Mouse (Mus musculus): ENCODE data around the gene Olfr305.
"Not testable (repeated sequence)": the region's sequence is repeated elsewhere in the genome, so short reads cannot be mapped to it uniquely, and the experiment has no call there.

The Olfr305 gene

DNA sequence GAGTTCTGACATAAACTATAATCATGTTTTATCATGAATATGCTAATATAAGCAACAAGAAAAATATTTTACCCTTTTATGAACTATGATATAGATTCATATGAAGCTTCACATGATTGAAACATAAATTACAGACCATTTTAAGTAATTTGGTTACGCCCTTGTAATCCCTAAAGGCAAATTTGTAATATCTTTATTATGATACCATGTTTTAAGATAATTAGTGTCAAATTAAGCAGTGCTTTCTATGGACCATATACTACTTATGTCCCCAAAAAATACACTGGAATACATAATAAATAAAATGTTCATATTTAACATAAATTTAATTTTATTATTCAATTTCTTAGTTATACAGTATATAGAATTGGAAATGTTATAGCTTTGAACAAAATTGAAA, at the start of gene Olfr305:
TSS of gene Olfr305 (minus strand) at position 101 of the 400 bp plus-strand sequence.
- no peak for DNase-seq (ENCODE audit: low spot score in 2 of 2)

DNA sequence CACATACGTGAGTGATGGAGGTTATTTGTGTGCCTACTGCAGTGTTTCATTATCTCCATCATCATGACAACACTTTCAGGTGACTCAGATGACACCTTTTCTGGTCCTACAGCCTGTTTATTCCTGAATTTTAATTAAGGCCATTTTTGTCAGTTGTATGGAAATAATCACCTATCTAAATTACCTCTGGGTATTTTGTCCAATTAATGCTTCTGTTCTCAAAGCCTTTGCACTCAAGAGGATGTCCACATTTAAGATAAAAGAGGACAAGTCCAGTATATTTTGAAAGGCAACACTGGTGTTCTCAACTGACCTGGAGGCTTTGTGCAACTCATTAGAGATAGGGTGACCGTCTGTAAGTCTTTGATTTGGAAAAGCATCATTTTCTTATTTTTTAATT, 36.8 kb upstream of the Olfr305 start, which contains the start of gene Olfr301:
TSS of gene Olfr301 (plus strand) at position 301 of the 400 bp plus-strand sequence.
- DNase-seq (ENCODE audit: low spot score in 2 of 2), result no peak

DNA sequence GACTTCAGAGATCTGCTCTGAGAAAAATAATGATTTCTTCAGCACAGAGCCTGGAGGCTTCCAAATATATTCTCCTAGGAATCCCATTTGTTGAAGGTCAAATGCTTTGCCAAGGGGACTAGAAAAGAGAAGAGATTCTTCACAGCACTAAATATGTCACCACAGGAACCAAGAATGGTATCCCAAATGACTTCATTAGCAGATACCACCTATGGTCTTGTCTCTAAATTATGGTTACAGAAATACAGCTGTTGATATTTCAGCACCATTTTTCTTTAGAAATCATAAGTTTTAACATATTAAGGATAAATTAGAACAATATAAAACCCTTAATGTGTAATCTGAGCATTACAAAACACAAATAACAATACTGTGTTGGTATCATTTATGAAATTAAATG, 31.0 kb upstream of the Olfr305 start, which contains the start of gene Olfr303:
TSS of gene Olfr303 (minus strand) at position 101 of the 400 bp plus-strand sequence.
- DNase-seq (ENCODE audit: low spot score in 2 of 2), result no peak

DNA sequence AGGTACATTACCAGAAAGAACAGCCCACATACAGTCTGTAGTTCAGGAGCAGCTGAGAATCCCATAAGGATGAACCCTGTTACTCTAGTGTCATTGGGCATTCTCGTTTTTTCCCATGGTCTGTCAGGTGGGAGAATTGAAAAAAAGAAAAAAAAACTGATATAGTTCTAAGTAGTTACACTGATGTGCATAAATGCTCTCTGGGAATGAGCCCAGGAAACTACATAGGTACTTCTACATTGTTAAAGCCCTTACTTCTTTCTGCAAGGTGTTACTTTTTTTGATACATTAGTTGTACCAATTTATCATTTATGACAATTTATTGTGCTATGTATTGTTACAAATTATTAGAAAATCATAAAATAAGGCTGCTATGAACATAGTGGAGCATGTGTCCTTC, 19.8 kb upstream of the Olfr305 start, which contains the start of gene Olfr304:
TSS of gene Olfr304 (minus strand) at position 101 of the 400 bp plus-strand sequence.
- DNase-seq (ENCODE audit: low spot score in 2 of 2), result no peak

DNA sequence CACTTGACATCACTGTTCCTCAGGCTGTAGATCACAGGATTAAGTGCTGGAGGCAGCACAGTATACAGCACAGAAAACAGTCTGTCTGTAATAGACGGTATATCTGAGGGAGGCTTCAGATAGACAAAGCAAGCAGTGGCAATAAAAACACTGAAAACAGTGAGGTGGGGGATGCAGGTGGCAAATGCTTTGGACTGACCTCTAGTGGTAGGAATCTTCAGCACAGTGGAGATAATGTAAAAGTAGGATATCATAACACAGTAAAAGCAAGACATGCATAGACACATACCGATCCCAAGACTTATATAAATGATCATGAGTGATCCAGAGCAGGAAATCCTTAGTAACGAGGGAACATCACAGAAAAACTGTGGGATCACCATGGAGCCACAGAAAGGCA, 19.0 kb upstream of the Olfr305 start:
- no peak for DNase-seq (ENCODE audit: low spot score in 2 of 2)

DNA sequence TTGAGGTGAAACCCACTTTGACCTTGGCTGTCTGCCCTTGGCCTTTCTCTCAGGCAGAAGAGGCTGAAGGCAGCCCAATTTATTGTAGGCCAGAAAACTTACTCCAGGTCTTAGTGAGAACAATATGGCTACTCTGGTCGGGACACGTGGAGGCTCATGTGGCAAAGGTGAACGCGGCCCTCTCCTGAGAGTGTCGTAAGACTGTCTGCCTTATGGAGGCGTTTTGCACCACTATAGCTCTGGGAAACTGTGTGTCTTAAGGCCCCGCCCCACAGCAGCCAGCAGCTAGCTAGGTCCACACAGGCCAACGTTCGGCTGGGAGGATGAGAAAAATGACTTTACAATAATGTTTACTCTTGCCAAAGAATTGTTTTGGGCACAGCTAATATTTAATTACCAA, 20.4 kb downstream of the Olfr305 start:
- not testable (repeated sequence) for DNase-seq (ENCODE audit: low spot score in 2 of 2)

DNA sequence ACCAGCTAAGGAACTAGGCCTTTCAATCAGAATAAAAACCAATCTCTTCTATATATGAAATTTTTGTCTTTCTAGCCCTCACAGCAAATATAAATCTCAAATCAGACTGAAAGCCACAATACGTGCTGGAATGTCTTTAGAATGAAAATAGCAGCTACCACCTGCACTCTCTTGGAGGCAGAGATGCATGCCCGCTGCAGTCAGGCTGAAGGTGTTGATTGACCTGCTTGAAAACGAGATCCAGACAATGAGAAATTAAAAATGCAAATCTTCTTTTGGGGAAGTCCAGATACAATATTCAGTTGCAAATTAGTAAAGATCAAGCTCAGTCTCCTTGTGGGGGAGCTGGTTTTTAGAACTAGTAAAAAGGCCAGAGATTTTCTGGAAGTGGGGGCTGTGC, 22.5 kb downstream of the Olfr305 start:
- no peak for DNase-seq (ENCODE audit: low spot score in 2 of 2)

DNA sequence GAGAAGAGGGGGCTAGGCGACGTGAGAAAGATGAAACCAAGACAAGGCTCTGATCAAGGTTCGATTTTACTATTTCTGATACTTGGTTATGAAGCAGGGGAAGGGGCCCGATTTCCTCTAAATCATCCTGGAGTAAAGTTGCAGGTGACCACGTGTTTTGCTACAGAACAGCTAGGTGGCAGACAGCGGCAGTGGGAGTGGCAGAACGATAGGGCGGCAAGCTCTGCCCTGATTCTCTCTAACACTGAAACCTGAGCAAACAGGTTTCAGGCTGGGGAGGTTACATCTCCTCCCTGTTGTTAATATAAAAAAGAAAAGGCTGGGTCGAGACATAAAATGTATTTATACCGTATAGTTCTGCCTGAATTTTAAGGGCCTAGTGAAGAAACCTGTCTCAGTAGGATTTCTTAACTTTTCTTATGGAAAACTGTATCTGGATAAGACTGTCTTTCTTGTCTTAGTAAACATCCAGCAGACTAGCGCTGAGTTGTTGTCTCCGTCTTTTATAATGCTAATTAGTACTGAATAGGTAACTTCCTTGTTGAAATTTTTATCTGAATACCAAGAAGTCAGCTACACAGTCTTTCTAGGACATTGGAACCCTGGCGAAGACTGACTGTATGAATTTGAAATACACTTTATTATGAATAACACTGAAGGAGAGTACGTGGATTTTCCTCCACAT, 23.7 kb downstream of the Olfr305 start:
- DNase-seq (ENCODE audit: low spot score in 2 of 2), result no peak

DNA sequence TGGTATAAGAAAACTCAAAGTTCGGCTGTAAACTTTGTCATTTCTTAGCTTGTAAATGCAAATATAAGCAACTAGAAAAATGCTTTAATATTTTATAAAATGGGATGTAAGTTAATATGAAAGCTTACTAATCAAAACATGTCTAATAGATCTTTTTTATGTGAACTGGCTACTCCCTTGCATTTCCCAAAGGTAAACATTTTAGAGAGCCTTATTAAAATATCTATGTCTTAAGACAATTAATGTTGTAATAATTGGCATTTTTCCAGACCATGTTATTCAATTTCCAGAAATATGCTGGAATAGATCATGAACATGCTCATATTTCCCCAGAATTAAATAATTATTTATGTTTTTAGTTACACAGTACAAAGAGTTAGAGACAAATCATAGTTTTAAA, 29.2 kb downstream of the Olfr305 start, which contains the start of gene Olfr307:
TSS of gene Olfr307 (minus strand) at position 101 of the 400 bp plus-strand sequence.
- no peak for DNase-seq (ENCODE audit: low spot score in 2 of 2)

DNA sequence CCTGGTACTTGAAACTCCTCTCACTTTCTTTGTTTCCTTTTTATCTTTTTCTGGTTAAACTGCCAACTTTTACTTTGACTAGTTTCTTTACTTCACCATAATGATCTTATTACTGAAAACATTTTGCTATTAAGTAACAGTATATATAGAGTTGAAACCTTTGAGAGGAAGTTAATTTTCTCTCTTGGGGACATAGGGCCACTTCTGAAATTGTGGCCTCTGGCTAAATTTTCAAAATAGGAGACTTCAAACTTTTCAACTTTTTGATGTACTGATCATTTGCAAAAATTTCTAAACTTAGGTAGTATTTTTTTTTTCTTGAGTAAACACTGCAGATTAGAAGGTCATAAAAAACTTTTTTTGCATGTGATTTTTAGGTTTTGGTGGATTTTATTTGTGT, 41.2 kb downstream of the Olfr305 start, which contains the start of gene Olfr308:
TSS of gene Olfr308 (minus strand) at position 101 of the 400 bp plus-strand sequence.
- no peak for DNase-seq (ENCODE audit: low spot score in 2 of 2)

DNA sequence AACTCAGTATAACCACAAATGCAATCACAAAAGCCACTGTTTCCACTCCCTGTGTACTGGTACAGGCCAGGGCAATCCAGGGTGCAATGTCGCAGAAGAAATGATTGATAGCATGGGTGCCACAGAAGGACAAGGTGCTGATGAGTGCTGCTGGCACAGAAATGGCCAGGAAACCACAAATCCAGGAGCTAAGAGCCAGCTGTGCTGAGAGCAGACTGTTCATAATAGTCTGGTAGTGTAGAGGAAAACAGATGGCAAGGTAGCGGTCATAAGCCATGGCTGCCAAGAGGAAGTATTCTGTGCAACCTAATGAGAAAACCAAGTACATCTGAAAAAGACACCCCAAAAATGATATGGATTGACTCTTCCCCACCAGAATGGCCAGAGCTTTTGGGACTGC, 45.4 kb downstream of the Olfr305 start:
- no peak for DNase-seq (ENCODE audit: low spot score in 2 of 2)

DNA sequence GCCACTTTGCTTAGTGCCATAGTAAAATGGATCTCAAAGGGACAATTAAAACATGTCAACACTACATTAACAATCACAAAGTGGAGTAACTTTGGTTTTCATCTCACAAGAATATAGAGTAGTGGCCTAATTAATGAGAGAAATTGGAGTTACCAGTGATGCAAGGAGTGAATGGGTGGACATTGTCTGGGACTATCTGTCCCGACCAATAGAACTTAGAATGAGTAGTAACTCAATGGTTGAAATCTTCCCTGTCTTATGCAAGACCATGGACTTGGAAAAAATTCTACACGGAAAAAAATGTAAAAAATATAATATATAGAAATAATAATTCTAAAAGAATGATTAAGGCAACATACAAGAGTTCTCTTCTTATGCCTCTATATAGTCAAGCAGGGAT, 53.1 kb downstream of the Olfr305 start, which contains the start of gene Olfr309:
TSS of gene Olfr309 (minus strand) at position 101 of the 400 bp plus-strand sequence.
- DNase-seq (ENCODE audit: low spot score in 2 of 2), result no peak

Measured in right cerebral cortex, adult 2 months (tissue).